Mouse (Mus musculus): Measurements from ENCODE around the gene Lrrc45. TPM values are rescaled to one million over a fixed set of nuclear protein-coding genes. Genes with fewer than 3 reads are reported as not detected.

The Lrrc45 gene
- total and polyA plus RNA-seq, 2 experiments from 2014 or later, result 41.7 to 49.1 TPM

- WGBS, result 50% methylated on average over 1 of the region's 1 CpGs
- no peak for DNase-seq (ENCODE audit: low spot score)
Measured at GRCm38 (mm10) chr11:120768206-120768605, 54.5 kb downstream of the Lrrc45 start.

More at GRCm38 (mm10) chr11:120768206-120768605, 54.5 kb downstream of the Lrrc45 start:
- ATAC-seq, result no peak
- H3K9ac ChIP-seq (replicated peaks; ENCODE audit: low read length), result no peak overlapping the region
- H3K36me3 ChIP-seq (ENCODE audit: insufficient read depth, low read length), result no peaks in the 10 kb centered on the region
- no peaks in the 10 kb centered on the region for H3K4me1 ChIP-seq (ENCODE audit: insufficient read depth, low read length)
- no peak for TF ChIP-seq CTCF (IDR thresholded peaks at IDR 0.05; ENCODE audit: low read depth)
- no peak overlapping the region for H3K4me3 ChIP-seq (ENCODE audit: low read length)
- no peaks in the 10 kb centered on the region for H3K9me3 ChIP-seq (ENCODE audit: low read length)
- H3K4me2 ChIP-seq (ENCODE audit: low read depth, low read length), result no peak overlapping the region
- H3K27me3 ChIP-seq (ENCODE audit: insufficient read depth, low read length), result no peaks in the 10 kb centered on the region
- no peak overlapping the region for H3K27ac ChIP-seq

Other genes starting within 250 kb of the Lrrc45 start
- 67.2 and 113 TPM in 2 replicates for gene Arl16, start 246.3 kb upstream of the Lrrc45 start, total RNA-seq (2014; rRNA removed)
- gene Arl16, start 246.3 kb upstream of the Lrrc45 start, polyA plus RNA-seq (2015; fragmentation: Nextera tagmentation; extraction: Ambion mirVana), result 71.2 and 73.0 TPM in 2 replicates
- gene Mrpl12, start 229.3 kb upstream of the Lrrc45 start, total RNA-seq (2014; rRNA removed), result 37.5 and 52.4 TPM in 2 replicates
- 147 and 155 TPM in 2 replicates for gene Mrpl12, start 229.3 kb upstream of the Lrrc45 start, polyA plus RNA-seq (2015; fragmentation: Nextera tagmentation; extraction: Ambion mirVana)
- 41.3 and 52.5 TPM in 2 replicates for gene Slc25a10, start 222.1 kb upstream of the Lrrc45 start, total RNA-seq (2014; rRNA removed)
- gene Slc25a10, start 222.1 kb upstream of the Lrrc45 start, polyA plus RNA-seq (2015; fragmentation: Nextera tagmentation; extraction: Ambion mirVana), result 28.0 and 28.8 TPM in 2 replicates
- 0.99 and 3.1 TPM in 2 replicates for gene Gcgr, start 183.2 kb upstream of the Lrrc45 start, total RNA-seq (2014; rRNA removed)
- 1.0 TPM in 2 replicates for gene Gcgr, start 183.2 kb upstream of the Lrrc45 start, polyA plus RNA-seq (2015; fragmentation: Nextera tagmentation; extraction: Ambion mirVana)
- gene Mcrip1, start 164.2 kb upstream of the Lrrc45 start, total RNA-seq (2014; rRNA removed), result 144 and 192 TPM in 2 replicates
- gene Mcrip1, start 164.2 kb upstream of the Lrrc45 start, polyA plus RNA-seq (2015; fragmentation: Nextera tagmentation; extraction: Ambion mirVana), result 250 and 257 TPM in 2 replicates
- gene Ppp1r27, start 162.8 kb upstream of the Lrrc45 start, total RNA-seq (2014; rRNA removed), result not detected in 2 replicates
- gene Ppp1r27, start 162.8 kb upstream of the Lrrc45 start, polyA plus RNA-seq (2015; fragmentation: Nextera tagmentation; extraction: Ambion mirVana), result not detected in 2 replicates
- 147 and 174 TPM in 2 replicates for gene P4hb, start 140.7 kb upstream of the Lrrc45 start, total RNA-seq (2014; rRNA removed)
- gene P4hb, start 140.7 kb upstream of the Lrrc45 start, polyA plus RNA-seq (2015; fragmentation: Nextera tagmentation; extraction: Ambion mirVana), result 222 TPM in 2 replicates
- 252 and 297 TPM in 2 replicates for gene Arhgdia, start 132.3 kb upstream of the Lrrc45 start, total RNA-seq (2014; rRNA removed)
- 403 and 425 TPM in 2 replicates for gene Arhgdia, start 132.3 kb upstream of the Lrrc45 start, polyA plus RNA-seq (2015; fragmentation: Nextera tagmentation; extraction: Ambion mirVana)
- 95.2 and 114 TPM in 2 replicates for gene Alyref, start 115.6 kb upstream of the Lrrc45 start, total RNA-seq (2014; rRNA removed)
- gene Alyref, start 115.6 kb upstream of the Lrrc45 start, polyA plus RNA-seq (2015; fragmentation: Nextera tagmentation; extraction: Ambion mirVana), result 185 and 189 TPM in 2 replicates
- 38.0 and 39.6 TPM in 2 replicates for gene Anapc11, start 115.5 kb upstream of the Lrrc45 start, total RNA-seq (2014; rRNA removed)
- 198 and 200 TPM in 2 replicates for gene Anapc11, start 115.5 kb upstream of the Lrrc45 start, polyA plus RNA-seq (2015; fragmentation: Nextera tagmentation; extraction: Ambion mirVana)
- gene Npb, start 105.4 kb upstream of the Lrrc45 start, total RNA-seq (2014; rRNA removed), result 0.78 TPM in 1 of 2 replicates, not detected in the other
- 1.8 and 3.0 TPM in 2 replicates for gene Npb, start 105.4 kb upstream of the Lrrc45 start, polyA plus RNA-seq (2015; fragmentation: Nextera tagmentation; extraction: Ambion mirVana)
- gene Pcyt2, start 96.0 kb upstream of the Lrrc45 start, total RNA-seq (2014; rRNA removed), result 120 and 142 TPM in 2 replicates
- 125 and 143 TPM in 2 replicates for gene Pcyt2, start 96.0 kb upstream of the Lrrc45 start, polyA plus RNA-seq (2015; fragmentation: Nextera tagmentation; extraction: Ambion mirVana)
- 30.8 and 32.8 TPM in 2 replicates for gene Sirt7, start 88.7 kb upstream of the Lrrc45 start, total RNA-seq (2014; rRNA removed)
- 32.3 and 38.3 TPM in 2 replicates for gene Sirt7, start 88.7 kb upstream of the Lrrc45 start, polyA plus RNA-seq (2015; fragmentation: Nextera tagmentation; extraction: Ambion mirVana)
- 35.9 and 39.3 TPM in 2 replicates for gene Mafg, start 80.3 kb upstream of the Lrrc45 start, total RNA-seq (2014; rRNA removed)
- 36.5 and 38.9 TPM in 2 replicates for gene Mafg, start 80.3 kb upstream of the Lrrc45 start, polyA plus RNA-seq (2015; fragmentation: Nextera tagmentation; extraction: Ambion mirVana)
- gene Pycr1, start 70.2 kb upstream of the Lrrc45 start, total RNA-seq (2014; rRNA removed), result 9.0 and 9.3 TPM in 2 replicates
- gene Pycr1, start 70.2 kb upstream of the Lrrc45 start, polyA plus RNA-seq (2015; fragmentation: Nextera tagmentation; extraction: Ambion mirVana), result 13.2 and 13.8 TPM in 2 replicates
- 1.4 and 1.5 TPM in 2 replicates for gene Myadml2, start 65.8 kb upstream of the Lrrc45 start, total RNA-seq (2014; rRNA removed)
- gene Myadml2, start 65.8 kb upstream of the Lrrc45 start, polyA plus RNA-seq (2015; fragmentation: Nextera tagmentation; extraction: Ambion mirVana), result 1.3 and 1.5 TPM in 2 replicates
- gene Notum, start 52.8 kb upstream of the Lrrc45 start, total RNA-seq (2014; rRNA removed), result 6.9 and 10.3 TPM in 2 replicates
- gene Notum, start 52.8 kb upstream of the Lrrc45 start, polyA plus RNA-seq (2015; fragmentation: Nextera tagmentation; extraction: Ambion mirVana), result 3.0 and 4.1 TPM in 2 replicates
- 105 and 130 TPM in 2 replicates for gene Aspscr1, start 41.0 kb upstream of the Lrrc45 start, total RNA-seq (2014; rRNA removed)
- gene Aspscr1, start 41.0 kb upstream of the Lrrc45 start, polyA plus RNA-seq (2015; fragmentation: Nextera tagmentation; extraction: Ambion mirVana), result 143 and 148 TPM in 2 replicates
- gene Cenpx, start 187 bp upstream of the Lrrc45 start, total RNA-seq (2014; rRNA removed), result 57.6 and 78.6 TPM in 2 replicates
- gene Cenpx, start 187 bp upstream of the Lrrc45 start, polyA plus RNA-seq (2015; fragmentation: Nextera tagmentation; extraction: Ambion mirVana), result 99.7 and 100 TPM in 2 replicates
- 669 and 698 TPM in 2 replicates for gene Rac3, start 7.5 kb downstream of the Lrrc45 start, total RNA-seq (2014; rRNA removed)
- 593 and 639 TPM in 2 replicates for gene Rac3, start 7.5 kb downstream of the Lrrc45 start, polyA plus RNA-seq (2015; fragmentation: Nextera tagmentation; extraction: Ambion mirVana)
- gene Dcxr, start 13.4 kb downstream of the Lrrc45 start, total RNA-seq (2014; rRNA removed), result 16.1 and 17.6 TPM in 2 replicates
- 20.2 and 21.3 TPM in 2 replicates for gene Dcxr, start 13.4 kb downstream of the Lrrc45 start, polyA plus RNA-seq (2015; fragmentation: Nextera tagmentation; extraction: Ambion mirVana)
- 4.7 and 6.1 TPM in 2 replicates for gene Cbr2, start 18.2 kb downstream of the Lrrc45 start, total RNA-seq (2014; rRNA removed)
- gene Cbr2, start 18.2 kb downstream of the Lrrc45 start, polyA plus RNA-seq (2015; fragmentation: Nextera tagmentation; extraction: Ambion mirVana), result 3.5 and 4.0 TPM in 2 replicates
- gene Hmga1b, start 48.9 kb downstream of the Lrrc45 start, total RNA-seq (2014; rRNA removed), result 0.42 and 1.3 TPM in 2 replicates
- 1.9 and 2.5 TPM in 2 replicates for gene Hmga1b, start 48.9 kb downstream of the Lrrc45 start, polyA plus RNA-seq (2015; fragmentation: Nextera tagmentation; extraction: Ambion mirVana)
- gene Rfng, start 70.3 kb downstream of the Lrrc45 start, total RNA-seq (2014; rRNA removed), result 93.6 and 97.0 TPM in 2 replicates
- gene Rfng, start 70.3 kb downstream of the Lrrc45 start, polyA plus RNA-seq (2015; fragmentation: Nextera tagmentation; extraction: Ambion mirVana), result 94.6 and 107 TPM in 2 replicates
- gene Gps1, start 70.3 kb downstream of the Lrrc45 start, total RNA-seq (2014; rRNA removed), result 304 and 314 TPM in 2 replicates
- 234 and 242 TPM in 2 replicates for gene Gps1, start 70.3 kb downstream of the Lrrc45 start, polyA plus RNA-seq (2015; fragmentation: Nextera tagmentation; extraction: Ambion mirVana)
- gene Dus1l, start 82.5 kb downstream of the Lrrc45 start, total RNA-seq (2014; rRNA removed), result 36.3 and 48.5 TPM in 2 replicates
- gene Dus1l, start 82.5 kb downstream of the Lrrc45 start, polyA plus RNA-seq (2015; fragmentation: Nextera tagmentation; extraction: Ambion mirVana), result 40.4 and 42.2 TPM in 2 replicates
- 474 and 499 TPM in 2 replicates for gene Fasn, start 110.6 kb downstream of the Lrrc45 start, total RNA-seq (2014; rRNA removed)
- gene Fasn, start 110.6 kb downstream of the Lrrc45 start, polyA plus RNA-seq (2015; fragmentation: Nextera tagmentation; extraction: Ambion mirVana), result 48.9 and 54.4 TPM in 2 replicates
- gene Ccdc57, start 218.9 kb downstream of the Lrrc45 start, total RNA-seq (2014; rRNA removed), result 4.2 and 7.1 TPM in 2 replicates
- gene Ccdc57, start 218.9 kb downstream of the Lrrc45 start, polyA plus RNA-seq (2015; fragmentation: Nextera tagmentation; extraction: Ambion mirVana), result 4.8 and 5.6 TPM in 2 replicates
- gene Slc16a3, start 234.6 kb downstream of the Lrrc45 start, total RNA-seq (2014; rRNA removed), result 22.9 and 24.9 TPM in 2 replicates
- gene Slc16a3, start 234.6 kb downstream of the Lrrc45 start, polyA plus RNA-seq (2015; fragmentation: Nextera tagmentation; extraction: Ambion mirVana), result 6.4 and 7.8 TPM in 2 replicates

Data from hindbrain, postnatal 0 days (tissue).